Mouse (Mus musculus): ENCODE results near the gene Dnajb11. TPM values are rescaled to one million over a fixed set of nuclear protein-coding genes. Genes with fewer than 3 reads are reported as not detected.

Dnajb11 gene
- polyA plus RNA-seq, 1 experiment from 2014 or later, result 102 TPM

GRCm38 (mm10) chr16:22885356-22885755 is 27.7 kb downstream of the Dnajb11 start:
- no peak overlapping the region for H3K4me2 ChIP-seq
- ATAC-seq (ENCODE audit: insufficient number of reproducible peaks, insufficient read depth, low FRiP score, low TSS enrichment, low read depth), result no peak
- 36% methylated on average over 4 of the region's 4 CpGs for WGBS

DNA sequence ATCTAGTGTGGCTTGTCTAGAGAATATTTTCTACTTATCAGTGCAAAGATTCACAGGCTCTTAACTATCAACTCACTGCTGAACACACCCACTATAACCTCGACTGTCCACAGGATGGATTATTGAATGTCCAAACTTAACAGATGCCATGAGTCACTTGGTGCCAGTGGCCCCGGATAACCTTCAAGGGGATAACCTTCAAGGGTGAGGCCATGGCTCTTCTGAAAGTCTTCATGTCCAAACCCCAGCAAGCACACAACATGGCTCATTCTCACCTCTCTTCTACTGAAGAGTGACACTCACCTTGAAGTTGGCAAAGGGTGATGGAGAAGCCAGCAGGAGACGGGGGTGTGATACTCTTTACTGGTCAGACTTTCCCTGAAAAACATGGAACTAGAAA is 29.1 kb downstream of the Dnajb11 start:
- H3K9me3 ChIP-seq, result no peaks in the 10 kb centered on the region
- no peak overlapping the region for H3K9ac ChIP-seq
- peaks cover 4% of the 10 kb centered on the region; the same call in 1 of the 2 replicates for H3K4me1 ChIP-seq
- ATAC-seq (ENCODE audit: insufficient number of reproducible peaks, insufficient read depth, low FRiP score, low TSS enrichment, low read depth), result no peak
- no peak overlapping the region for H3K4me2 ChIP-seq
- WGBS, result 81% methylated on average over 3 of the region's 3 CpGs
- H3K4me3 ChIP-seq, result no peak overlapping the region
- H3K36me3 ChIP-seq, result no peaks in the 10 kb centered on the region
- peaks cover 6% of the 10 kb centered on the region for H3K27me3 ChIP-seq
- no peak overlapping the region for H3K27ac ChIP-seq

More at GRCm38 (mm10) chr16:22885356-22885755, 27.7 kb downstream of the Dnajb11 start:
- H3K9me3 ChIP-seq, result no peaks in the 10 kb centered on the region
- no peak overlapping the region for H3K4me3 ChIP-seq
- H3K9ac ChIP-seq, result no peak overlapping the region
- peaks cover 7% of the 10 kb centered on the region for H3K27me3 ChIP-seq
- H3K36me3 ChIP-seq, result no peaks in the 10 kb centered on the region
- H3K27ac ChIP-seq, result no peak overlapping the region
- peaks cover 17% of the 10 kb centered on the region for H3K4me1 ChIP-seq

- Histone ChIP-seq H3K27me3 (no peaks in the 10 kb centered on the region), H3K36me3 (no peaks in the 10 kb centered on the region), H3K9me3 (no peaks in the 10 kb centered on the region), H3K4me1 (no peaks in the 10 kb centered on the region), H3K4me3 (no peak overlapping the region), H3K27ac (no peak overlapping the region), H3K4me2 (no peak overlapping the region), H3K9ac (no peak overlapping the region)
- no peak for ATAC-seq (ENCODE audit: insufficient number of reproducible peaks, insufficient read depth, low FRiP score, low TSS enrichment, low read depth)
- WGBS, result 68% methylated on average over 4 of the region's 4 CpGs
Observed at GRCm38 (mm10) chr16:22888835-22889234, 31.2 kb downstream of the Dnajb11 start.

DNA sequence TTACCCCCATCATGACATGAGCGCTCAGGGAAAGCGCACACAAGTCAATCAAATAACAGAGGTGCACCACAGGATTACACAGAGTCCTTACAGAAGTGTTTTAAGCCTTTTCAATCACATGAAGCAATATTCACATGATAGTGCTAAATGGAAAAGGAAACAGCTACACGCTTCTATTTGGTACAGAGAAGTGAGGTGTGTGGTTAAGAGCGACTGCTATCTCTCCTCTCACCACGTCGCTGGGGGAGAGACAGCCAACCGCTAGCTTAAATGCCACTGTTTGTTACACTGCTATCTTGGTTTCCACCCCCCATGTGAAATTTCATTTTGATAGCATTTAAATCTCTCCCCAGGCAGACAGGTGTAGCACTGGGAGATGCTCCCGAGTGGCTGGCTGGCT is 32.1 kb downstream of the Dnajb11 start:
- no peak overlapping the region for H3K4me3 ChIP-seq
- H3K9ac ChIP-seq, result no peak overlapping the region
- 85% methylated on average over 8 of the region's 8 CpGs for WGBS
- ATAC-seq (ENCODE audit: insufficient number of reproducible peaks, insufficient read depth, low FRiP score, low TSS enrichment, low read depth), result no peak
- H3K27me3 ChIP-seq, result no peaks in the 10 kb centered on the region
- no peaks in the 10 kb centered on the region for H3K36me3 ChIP-seq
- no peak overlapping the region for H3K4me2 ChIP-seq
- H3K9me3 ChIP-seq, result no peaks in the 10 kb centered on the region
- no peak overlapping the region for H3K27ac ChIP-seq
- H3K4me1 ChIP-seq, result no peaks in the 10 kb centered on the region

GRCm38 (mm10) chr16:22890683-22891510 is 33.3 kb downstream of the Dnajb11 start, which contains the start of gene Ahsg:
Gene Ahsg, plus strand, starts transcription at chr16:22891277.
- Histone ChIP-seq H3K9ac (no peak within 1 kb of the TSS), H3K4me1 (no peaks in the 10 kb centered on the region), H3K4me3 (no peak within 1 kb of the TSS), H3K4me2 (no peak within 1 kb of the TSS), H3K36me3 (no peaks in the 10 kb centered on the region), H3K27me3 (no peaks in the 10 kb centered on the region), H3K27ac (no peak within 1 kb of the TSS), H3K9me3 (no peaks in the 10 kb centered on the region)
- ATAC-seq (ENCODE audit: insufficient number of reproducible peaks, insufficient read depth, low FRiP score, low TSS enrichment, low read depth), result no peak
- 75% methylated on average over 11 of the region's 11 CpGs for WGBS

GRCm38 (mm10) chr16:22891733-22892154 is 34.1 kb downstream of the Dnajb11 start:
- ATAC-seq (ENCODE audit: insufficient number of reproducible peaks, insufficient read depth, low FRiP score, low TSS enrichment, low read depth), result no peak

DNA sequence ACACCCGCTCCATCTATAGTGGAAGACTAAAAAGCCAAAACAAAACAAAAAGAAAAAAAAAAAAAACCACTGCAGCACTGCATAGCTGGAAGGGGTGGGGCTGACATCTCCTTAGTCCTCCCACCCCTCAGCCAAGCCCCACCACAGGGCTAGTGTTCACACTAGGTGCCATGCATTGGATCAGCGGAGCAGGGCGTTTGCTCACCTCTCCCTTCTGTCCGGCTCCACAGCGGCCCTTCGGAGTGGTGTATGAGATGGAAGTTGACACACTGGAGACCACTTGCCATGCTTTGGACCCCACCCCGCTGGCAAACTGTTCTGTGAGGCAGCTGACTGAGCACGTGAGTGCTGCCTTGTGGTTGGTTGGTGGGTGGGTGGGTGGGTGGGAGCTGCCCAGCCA is 36.5 kb downstream of the Dnajb11 start:
- Histone ChIP-seq H3K36me3 (no peaks in the 10 kb centered on the region), H3K27me3 (no peaks in the 10 kb centered on the region), H3K9me3 (no peaks in the 10 kb centered on the region), H3K4me1 (no peaks in the 10 kb centered on the region), H3K4me2 (no peak overlapping the region), H3K9ac (no peak overlapping the region), H3K4me3 (no peak overlapping the region), H3K27ac (no peak overlapping the region)
- ATAC-seq (ENCODE audit: insufficient number of reproducible peaks, insufficient read depth, low FRiP score, low TSS enrichment, low read depth), result no peak
- 73% methylated on average over 8 of the region's 8 CpGs for whole genome bisulfite sequencing

More at GRCm38 (mm10) chr16:22891733-22892154, 34.1 kb downstream of the Dnajb11 start:
- H3K27ac ChIP-seq, result no peak overlapping the region
- H3K9me3 ChIP-seq, result no peaks in the 10 kb centered on the region
- 93% methylated on average over 8 of the region's 8 CpGs for WGBS
- H3K27me3 ChIP-seq, result no peaks in the 10 kb centered on the region
- no peak overlapping the region for H3K4me2 ChIP-seq
- H3K36me3 ChIP-seq, result no peaks in the 10 kb centered on the region
- no peak overlapping the region for H3K9ac ChIP-seq
- H3K4me1 ChIP-seq, result no peaks in the 10 kb centered on the region
- H3K4me3 ChIP-seq, result no peak overlapping the region

DNA sequence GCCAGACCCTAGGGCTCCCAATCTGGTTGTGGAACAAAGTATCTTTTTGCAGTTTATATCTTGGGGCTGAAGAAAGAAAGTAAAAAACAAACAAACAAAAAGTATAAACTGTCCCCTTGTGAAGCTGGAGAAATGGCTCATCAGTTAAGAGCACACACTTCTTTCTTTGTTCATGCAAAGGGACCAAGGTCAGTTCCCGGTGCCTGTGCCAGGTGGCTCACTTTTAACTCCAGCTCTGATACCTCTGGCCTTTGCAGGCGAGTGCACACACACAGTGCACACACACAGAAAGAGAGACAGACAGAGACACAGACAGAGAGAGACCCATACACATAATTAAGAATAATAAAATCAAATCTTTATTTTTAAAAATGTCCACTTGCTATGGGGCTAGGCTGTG is 39.0 kb downstream of the Dnajb11 start:
- 68% methylated on average over 2 of the region's 2 CpGs for WGBS
- ATAC-seq (ENCODE audit: insufficient number of reproducible peaks, insufficient read depth, low FRiP score, low TSS enrichment, low read depth), result no peak

GRCm38 (mm10) chr16:22899346-22899745 is 41.7 kb downstream of the Dnajb11 start:
- no peak overlapping the region for H3K4me3 ChIP-seq
- no peak overlapping the region for H3K9ac ChIP-seq
- no peak overlapping the region for H3K27ac ChIP-seq
- ATAC-seq (ENCODE audit: insufficient number of reproducible peaks, insufficient read depth, low FRiP score, low TSS enrichment, low read depth), result no peak
- WGBS, result 57% methylated on average over 5 of the region's 5 CpGs
- H3K36me3 ChIP-seq, result no peaks in the 10 kb centered on the region
- no peaks in the 10 kb centered on the region for H3K9me3 ChIP-seq
- H3K4me1 ChIP-seq, result no peaks in the 10 kb centered on the region
- H3K27me3 ChIP-seq, result no peaks in the 10 kb centered on the region
- H3K4me2 ChIP-seq, result no peak overlapping the region

More for the DNA sequence above, 39.0 kb downstream of the Dnajb11 start:
- no peaks in the 10 kb centered on the region for H3K36me3 ChIP-seq
- no peak overlapping the region for H3K27ac ChIP-seq
- no peak overlapping the region for H3K9ac ChIP-seq
- H3K4me2 ChIP-seq, result no peak overlapping the region
- no peak overlapping the region for H3K4me3 ChIP-seq
- H3K9me3 ChIP-seq, result no peaks in the 10 kb centered on the region
- H3K4me1 ChIP-seq, result no peaks in the 10 kb centered on the region
- H3K27me3 ChIP-seq, result no peaks in the 10 kb centered on the region

DNA sequence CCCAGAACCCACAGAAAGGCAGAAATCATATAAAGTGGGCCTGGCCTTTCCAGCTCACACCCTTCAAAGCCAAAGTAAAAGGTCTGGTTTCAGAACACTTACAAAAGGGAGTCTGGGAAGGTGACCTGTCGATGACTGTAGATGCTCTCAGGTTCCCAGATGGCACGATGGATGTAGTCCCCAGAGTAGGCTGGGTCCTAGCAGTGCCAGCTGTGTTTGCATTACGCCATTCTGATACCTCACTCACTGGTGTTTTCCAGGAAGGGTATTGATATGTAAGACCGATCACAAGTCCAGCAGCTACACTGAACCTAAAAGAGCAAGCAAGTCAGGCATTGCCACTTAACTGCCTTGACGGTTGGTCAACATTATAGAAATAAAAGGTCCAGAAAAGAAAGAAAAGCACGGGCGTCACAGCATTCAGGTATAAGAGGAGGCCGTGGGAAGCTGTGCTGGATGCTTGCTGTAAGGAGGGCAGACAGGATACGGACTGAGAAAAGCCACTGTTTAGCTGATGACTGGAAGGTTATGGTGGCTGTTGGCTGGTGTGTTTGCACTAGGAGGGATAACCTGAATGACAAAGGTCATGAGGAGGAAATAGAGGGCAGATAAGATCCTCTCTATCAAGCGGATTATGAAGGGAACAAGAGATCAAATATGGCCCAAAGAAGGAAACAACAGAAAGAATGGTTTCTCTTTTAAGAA is 42.4 kb downstream of the Dnajb11 start:
- Histone ChIP-seq H3K27me3 (no peaks in the 10 kb centered on the region), H3K9me3 (no peaks in the 10 kb centered on the region), H3K4me2 (no peak overlapping the region), H3K9ac (no peak overlapping the region), H3K4me1 (no peaks in the 10 kb centered on the region), H3K36me3 (no peaks in the 10 kb centered on the region), H3K27ac (no peak overlapping the region), H3K4me3 (no peak overlapping the region)
- WGBS, result 81% methylated on average over 10 of the region's 10 CpGs
- ATAC-seq (ENCODE audit: insufficient number of reproducible peaks, insufficient read depth, low FRiP score, low TSS enrichment, low read depth), result no peak

GRCm38 (mm10) chr16:22901326-22901725 is 43.7 kb downstream of the Dnajb11 start:
- no peak for ATAC-seq (ENCODE audit: insufficient number of reproducible peaks, insufficient read depth, low FRiP score, low TSS enrichment, low read depth)
- H3K4me2 ChIP-seq, result no peak overlapping the region
- WGBS, result 80% methylated on average over 3 of the region's 3 CpGs
- H3K27me3 ChIP-seq, result no peaks in the 10 kb centered on the region
- H3K36me3 ChIP-seq, result no peaks in the 10 kb centered on the region
- no peaks in the 10 kb centered on the region for H3K4me1 ChIP-seq
- H3K27ac ChIP-seq, result no peak overlapping the region
- H3K9ac ChIP-seq, result no peak overlapping the region
- no peak overlapping the region for H3K4me3 ChIP-seq
- H3K9me3 ChIP-seq, result no peaks in the 10 kb centered on the region

- Histone ChIP-seq H3K27ac (no peak overlapping the region), H3K4me3 (no peak overlapping the region), H3K9me3 (no peaks in the 10 kb centered on the region), H3K4me1 (no peaks in the 10 kb centered on the region), H3K9ac (no peak overlapping the region), H3K27me3 (no peaks in the 10 kb centered on the region), H3K36me3 (no peaks in the 10 kb centered on the region), H3K4me2 (no peak overlapping the region)
- 89% methylated on average over 6 of the region's 6 CpGs for WGBS
- no peak for ATAC-seq (ENCODE audit: insufficient number of reproducible peaks, insufficient read depth, low FRiP score, low TSS enrichment, low read depth)
Observed at GRCm38 (mm10) chr16:22909290-22909689, 51.6 kb downstream of the Dnajb11 start.
